Mouse (Mus musculus): ENCODE results near the gene Brd2. TPM values are rescaled to one million over a fixed set of nuclear protein-coding genes. Genes with fewer than 3 reads are reported as not detected.

Brd2 gene
- polyA plus RNA-seq, 1 experiment, result 233 TPM

DNA sequence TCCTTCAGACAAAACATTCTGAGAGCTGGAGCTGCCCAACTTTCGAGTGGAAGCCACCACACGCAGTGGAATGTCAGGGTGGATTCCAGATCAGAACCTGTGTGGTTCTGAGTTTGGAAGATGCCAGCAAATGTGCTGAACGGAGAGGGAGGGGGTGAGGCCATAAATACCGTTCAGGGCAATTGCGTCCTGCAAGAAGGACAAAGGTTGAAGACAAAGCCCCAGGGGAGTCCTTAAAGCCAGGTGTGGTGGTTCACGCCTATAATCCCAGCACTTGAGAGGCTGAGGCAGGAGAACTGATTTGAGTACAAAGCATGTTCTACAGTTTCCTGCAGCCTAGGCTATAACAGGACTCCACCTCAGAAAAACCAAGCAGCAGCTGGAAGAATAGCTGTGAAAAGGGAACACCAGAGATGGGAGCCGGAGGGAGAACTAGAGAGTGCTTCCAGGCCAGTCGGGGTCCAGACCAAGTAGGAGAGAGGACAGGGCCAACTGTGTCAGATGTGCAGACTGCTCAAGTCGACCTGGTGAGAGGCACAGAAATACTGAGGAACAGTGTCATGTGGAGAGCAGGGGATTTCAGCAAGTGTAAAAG, 4.5 kb upstream of the Brd2 start:
- Histone ChIP-seq H3K4me3 (ENCODE audit: insufficient read depth, low read depth, low read length) (no peak overlapping the region), H3K27ac (ENCODE audit: insufficient read depth, low read depth, low read length) (no peak overlapping the region), H3K4me1 (ENCODE audit: control insufficient read depth, insufficient read depth, low read length) (peaks cover 26% of the 10 kb centered on the region)
- 76% methylated on average over 9 of the region's 9 CpGs for WGBS
- no peak for TF ChIP-seq CTCF (IDR thresholded peaks at IDR 0.05; ENCODE audit: insufficient read depth, low read depth, low read length)
- no peak for TF ChIP-seq POLR2A (IDR thresholded peaks at IDR 0.05; ENCODE audit: insufficient read depth, low read depth, low read length)

DNA sequence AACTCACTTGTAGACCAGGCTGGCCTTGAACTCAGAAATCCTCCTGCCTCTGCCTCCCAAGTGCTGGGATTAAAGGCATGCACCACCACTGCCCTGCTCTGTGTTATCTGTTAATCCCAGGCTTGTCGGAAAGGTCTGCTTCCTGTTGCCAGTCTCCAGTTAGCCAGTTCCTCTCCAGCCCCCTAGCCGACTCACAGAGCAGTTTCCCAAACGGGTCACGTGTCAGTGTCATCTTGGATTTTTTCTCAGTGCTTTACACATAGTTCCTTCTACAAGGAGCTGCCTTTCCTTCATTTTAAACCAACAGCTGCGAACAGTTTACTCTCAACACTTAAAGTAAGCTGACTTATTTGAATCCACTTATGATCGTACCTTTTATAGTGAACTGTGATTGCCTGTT, 2.2 kb upstream of the Brd2 start:
- H3K27ac ChIP-seq (ENCODE audit: insufficient read depth, low read depth, low read length), result no peak overlapping the region
- WGBS, result 86% methylated on average over 6 of the region's 6 CpGs
- TF ChIP-seq CTCF (IDR thresholded peaks at IDR 0.05; ENCODE audit: insufficient read depth, low read depth, low read length) (no peak), POLR2A (IDR thresholded peaks at IDR 0.05; ENCODE audit: insufficient read depth, low read depth, low read length) (no peak)

DNA sequence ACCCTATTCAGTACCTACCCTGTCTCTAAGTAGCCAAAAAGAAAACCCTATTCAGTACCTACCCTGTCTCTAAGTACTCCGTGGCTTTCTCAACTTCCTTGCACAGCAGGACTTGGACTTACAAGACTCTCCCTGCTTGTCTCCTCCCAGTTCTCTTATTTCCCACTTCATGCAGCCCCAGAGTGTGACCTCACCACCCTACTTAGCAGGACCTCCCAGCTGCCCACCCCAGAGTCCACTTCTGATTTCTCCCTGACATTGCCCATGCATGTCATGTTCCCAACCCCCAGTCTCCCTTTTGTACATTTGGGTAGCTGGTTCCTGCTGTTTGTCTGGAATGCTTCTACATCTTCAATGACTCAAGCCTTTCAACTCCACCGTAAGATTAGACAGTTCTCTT, 1.1 kb upstream of the Brd2 start:
- H3K4me3 ChIP-seq (ENCODE audit: insufficient read depth, low read depth, low read length), result peak overlapping the region; percentile 14; the same call in 1 of the 2 replicates
- TF ChIP-seq POLR2A (IDR thresholded peaks at IDR 0.05; ENCODE audit: insufficient read depth, low read depth, low read length), result no peak
- no peak for TF ChIP-seq CTCF (IDR thresholded peaks at IDR 0.05; ENCODE audit: insufficient read depth, low read depth, low read length)
- H3K4me1 ChIP-seq (ENCODE audit: control insufficient read depth, insufficient read depth, low read length), result peaks cover 11% of the 10 kb centered on the region
- no peak overlapping the region for H3K27ac ChIP-seq (ENCODE audit: insufficient read depth, low read depth, low read length)
- 1% methylated on average over 2 of the region's 2 CpGs for WGBS

More for the DNA sequence above, 2.2 kb upstream of the Brd2 start:
- Histone ChIP-seq H3K4me1 (ENCODE audit: control insufficient read depth, insufficient read depth, low read length) (peaks cover 22% of the 10 kb centered on the region), H3K4me3 (ENCODE audit: insufficient read depth, low read depth, low read length) (no peak overlapping the region)

DNA sequence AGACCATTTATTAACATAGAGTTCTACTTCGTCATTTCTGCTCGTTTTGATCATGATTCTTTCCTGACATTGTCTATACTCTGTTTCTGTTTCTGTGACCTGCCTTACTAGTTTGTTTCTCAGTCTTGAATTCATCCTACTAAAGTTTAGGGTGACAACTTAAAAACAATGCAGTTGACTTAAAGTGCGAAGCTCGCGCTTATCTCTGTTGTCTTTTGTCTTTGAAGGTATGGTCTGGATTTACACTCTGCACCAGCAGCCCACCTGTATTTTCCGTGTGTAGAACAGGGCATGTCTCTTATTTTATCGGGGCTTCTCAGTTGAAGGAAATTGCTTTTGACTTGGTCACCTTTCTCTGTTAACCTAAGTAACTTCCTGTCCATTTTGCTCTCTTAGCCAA, 677 bp upstream of the Brd2 start:
- WGBS, result under 1% methylated on average over 7 of the region's 7 CpGs
- Histone ChIP-seq H3K4me3 (ENCODE audit: insufficient read depth, low read depth, low read length) (no peak overlapping the region), H3K27ac (ENCODE audit: insufficient read depth, low read depth, low read length) (no peak overlapping the region), H3K4me1 (ENCODE audit: control insufficient read depth, insufficient read depth, low read length) (peaks cover 10% of the 10 kb centered on the region)
- TF ChIP-seq POLR2A (IDR thresholded peaks at IDR 0.05; ENCODE audit: insufficient read depth, low read depth, low read length) (no peak), CTCF (IDR thresholded peaks at IDR 0.05; ENCODE audit: insufficient read depth, low read depth, low read length) (no peak)

DNA sequence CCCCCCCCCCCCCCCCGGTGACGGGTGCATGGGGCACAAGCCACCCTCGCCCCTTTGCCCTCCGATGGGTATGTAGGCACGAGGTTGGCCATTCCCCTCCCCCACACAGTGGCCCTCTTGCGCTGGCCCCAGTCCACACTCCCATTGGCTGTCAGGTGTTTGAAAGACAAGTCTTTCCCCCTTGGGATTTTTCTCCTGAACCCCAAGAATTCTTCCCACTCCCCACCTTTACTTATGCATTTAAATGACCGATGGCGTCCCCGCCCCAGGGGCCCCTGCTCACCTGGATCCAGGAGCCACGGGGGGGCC, 601 bp downstream of the Brd2 start:
- Histone ChIP-seq H3K4me3 (ENCODE audit: insufficient read depth, low read depth, low read length) (peak overlapping the region; percentile 74), H3K4me1 (ENCODE audit: control insufficient read depth, insufficient read depth, low read length) (peaks cover 4% of the 10 kb centered on the region), H3K27ac (ENCODE audit: insufficient read depth, low read depth, low read length) (peak overlapping the region; percentile 97)
- TF ChIP-seq POLR2A (IDR thresholded peaks at IDR 0.05; ENCODE audit: insufficient read depth, low read depth, low read length), result no peak
- no peak for TF ChIP-seq CTCF (IDR thresholded peaks at IDR 0.05; ENCODE audit: insufficient read depth, low read depth, low read length)
- under 1% methylated on average over 9 of the region's 10 CpGs for WGBS

DNA sequence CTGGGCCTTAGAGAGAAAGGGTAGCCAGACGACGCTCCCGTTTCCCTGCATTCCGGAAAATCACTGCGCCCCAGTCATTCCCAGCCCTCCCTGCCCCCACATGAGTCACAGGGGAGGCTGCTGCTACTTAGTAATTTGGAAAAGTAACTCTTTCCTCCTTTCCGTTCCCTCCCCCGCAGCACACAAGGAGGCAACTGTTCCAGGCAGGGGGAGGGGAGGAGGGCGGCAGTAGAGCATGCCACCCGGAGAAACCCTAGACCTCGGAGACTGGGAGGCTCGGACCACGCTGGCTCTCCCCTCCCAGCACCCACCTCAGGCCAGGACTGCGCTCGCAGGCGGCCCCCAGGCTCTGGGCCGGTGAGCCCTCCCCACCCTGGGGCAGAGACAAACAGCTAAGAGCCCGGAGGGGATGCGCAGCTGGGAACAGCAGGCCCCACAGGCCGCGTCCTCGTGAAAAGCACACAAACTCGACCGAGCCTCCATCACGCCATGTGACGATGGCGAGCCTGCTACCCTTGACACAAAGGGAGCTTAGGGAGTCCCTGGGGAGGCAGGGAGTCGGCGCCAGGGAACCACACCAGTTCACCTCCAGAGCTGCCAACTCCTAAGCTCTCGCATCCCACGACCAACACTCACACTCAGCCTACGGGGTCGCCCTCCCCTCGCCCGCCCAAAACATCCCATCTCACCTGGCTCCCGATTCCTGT, 1.1 kb downstream of the Brd2 start:
- TF ChIP-seq POLR2A (IDR thresholded peaks at IDR 0.05; ENCODE audit: insufficient read depth, low read depth, low read length), result no peak; the same call in 1 of the 2 replicates
- TF ChIP-seq CTCF (IDR thresholded peaks at IDR 0.05; ENCODE audit: insufficient read depth, low read depth, low read length), result no peak
- Histone ChIP-seq H3K4me3 (ENCODE audit: insufficient read depth, low read depth, low read length) (peak overlapping the region; percentile 74), H3K27ac (ENCODE audit: insufficient read depth, low read depth, low read length) (peak overlapping the region; percentile 99), H3K4me1 (ENCODE audit: control insufficient read depth, insufficient read depth, low read length) (peaks cover 6% of the 10 kb centered on the region)
- 0% methylated on average over 35 of the region's 35 CpGs for WGBS

DNA sequence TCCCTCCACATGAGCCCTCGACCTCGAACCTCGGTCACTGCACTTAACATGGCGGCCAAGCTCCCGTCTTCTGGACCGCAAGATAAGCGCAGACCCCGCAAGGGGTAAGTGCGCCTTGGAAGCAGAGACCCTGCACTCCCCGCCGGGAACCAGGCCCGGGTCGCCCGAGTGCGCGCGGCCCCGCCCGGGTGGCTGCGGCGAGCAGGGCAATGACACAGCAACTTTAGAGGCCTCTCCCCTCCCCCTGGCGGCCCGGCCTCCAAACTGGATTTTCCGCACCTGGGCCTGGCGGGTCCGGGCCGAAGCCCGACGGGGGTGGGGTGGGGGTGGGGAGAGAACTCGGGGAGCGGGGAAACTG, 1.6 kb downstream of the Brd2 start:
- Histone ChIP-seq H3K4me1 (ENCODE audit: control insufficient read depth, insufficient read depth, low read length) (peaks cover 6% of the 10 kb centered on the region), H3K4me3 (ENCODE audit: insufficient read depth, low read depth, low read length) (peak overlapping the region; percentile 74), H3K27ac (ENCODE audit: insufficient read depth, low read depth, low read length) (peak overlapping the region; percentile 100)
- no peak for TF ChIP-seq CTCF (IDR thresholded peaks at IDR 0.05; ENCODE audit: insufficient read depth, low read depth, low read length)
- no peak for TF ChIP-seq POLR2A (IDR thresholded peaks at IDR 0.05; ENCODE audit: insufficient read depth, low read depth, low read length)
- WGBS, result under 1% methylated on average over 31 of the region's 31 CpGs

DNA sequence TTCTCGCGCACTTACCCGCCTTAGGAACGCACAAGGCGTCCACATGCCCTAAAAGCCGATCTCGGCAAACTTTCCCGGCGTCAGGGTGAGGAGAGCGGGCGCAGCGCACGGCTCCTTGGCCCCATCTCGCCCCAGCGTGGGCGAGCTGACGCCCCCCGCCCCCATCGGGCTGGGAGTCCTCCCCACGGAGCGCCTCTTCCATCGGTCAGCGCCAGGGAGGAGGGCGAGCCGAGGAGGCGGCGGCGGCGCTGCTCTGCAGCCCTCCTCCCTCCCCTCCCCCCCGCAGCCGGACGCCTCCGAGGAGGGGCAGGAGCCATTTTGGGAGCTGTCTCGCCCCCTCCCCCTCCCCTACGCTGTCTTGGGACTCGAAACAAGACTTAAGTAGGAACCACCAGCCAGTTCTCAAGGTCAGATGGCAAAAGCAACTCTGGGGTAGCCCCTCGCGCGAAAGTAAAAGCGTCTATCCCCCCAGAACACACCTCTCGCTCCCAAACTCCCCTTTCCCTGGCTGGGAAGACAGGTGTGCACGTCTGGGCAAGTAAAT, 2.2 kb downstream of the Brd2 start:
- Histone ChIP-seq H3K4me1 (ENCODE audit: control insufficient read depth, insufficient read depth, low read length) (peaks cover 6% of the 10 kb centered on the region), H3K4me3 (ENCODE audit: insufficient read depth, low read depth, low read length) (peak overlapping the region; percentile 74), H3K27ac (ENCODE audit: insufficient read depth, low read depth, low read length) (peak overlapping the region; percentile 100)
- under 1% methylated on average over 40 of the region's 42 CpGs for WGBS
- TF ChIP-seq CTCF (IDR thresholded peaks at IDR 0.05; ENCODE audit: insufficient read depth, low read depth, low read length) (no peak), POLR2A (IDR thresholded peaks at IDR 0.05; ENCODE audit: insufficient read depth, low read depth, low read length) (peak; percentile 53; the same call in 1 of the 2 replicates)

All from olfactory bulb, adult 2 months (tissue).